Mouse (Mus musculus) midbrain, postnatal 0 days (tissue): ENCODE data around the gene Doc2a. TPM values are rescaled to one million over a fixed set of nuclear protein-coding genes. Genes with fewer than 3 reads are reported as not detected.
A peak's percentile ranks its signal among the peaks of the same experiment; 100 is the strongest.

Experiments used
- ATAC-seq: fragments of 200-750 bp; cut with Nextera tagmentation; 2 replicates; pipeline ENCODE4 v1.8.0; 2017; ENCODE audit warnings: moderate number of reproducible peaks, mild to moderate bottlenecking, moderate TSS enrichment, moderate library complexity; ENCODE audit not compliant: low FRiP score
- DNase-seq: peaks from one replicate; pipeline ENCODE4 v3.0.0-alpha.2; 2015; ENCODE audit warnings: low spot score
- H3K27ac ChIP-seq: fragments of 300-500 bp; sonication (generic); 2 replicates; pipeline ENCODE4 v1.5.1; 2014; ENCODE audit warnings: low read depth, mild to moderate bottlenecking, low read length, mixed read lengths
- H3K27me3 ChIP-seq: fragments of 300-500 bp; sonication (generic); 2 replicates; pipeline ENCODE4 v1.6.1; 2014; ENCODE audit warnings: low read length, control low read depth, mixed read lengths; ENCODE audit not compliant: insufficient read depth
- H3K36me3 ChIP-seq: fragments of 300-500 bp; sonication (generic); 2 replicates; pipeline ENCODE4 v1.6.1; 2014; ENCODE audit warnings: low read length, control low read depth, mixed read lengths; ENCODE audit not compliant: insufficient read depth
- H3K4me1 ChIP-seq: fragments of 300-500 bp; sonication (generic); 2 replicates; pipeline ENCODE4 v1.6.1; 2014; ENCODE audit warnings: mild to moderate bottlenecking, control low read depth, antibody characterized with exemption, low read length, mixed read lengths; ENCODE audit not compliant: insufficient read depth
- H3K4me2 ChIP-seq: fragments of 300-500 bp; sonication (generic); 2 replicates; pipeline ENCODE4 v1.6.1; 2014; ENCODE audit warnings: low read depth, mild to moderate bottlenecking, low read length, mixed read lengths; ENCODE audit not compliant: poor library complexity, severe bottlenecking
- H3K4me3 ChIP-seq: fragments of 300-500 bp; sonication (generic); 2 replicates; pipeline ENCODE4 v1.5.1; 2014; ENCODE audit warnings: low read depth, mild to moderate bottlenecking, low read length, moderate library complexity
- H3K9ac ChIP-seq: fragments of 300-500 bp; sonication (generic); replicated peaks from 2 replicates; pipeline ENCODE4 v1.6.1; 2014; ENCODE audit warnings: mild to moderate bottlenecking, low read length, moderate library complexity, mixed read lengths; ENCODE audit not compliant: poor library complexity, severe bottlenecking
- H3K9me3 ChIP-seq: fragments of 300-500 bp; sonication (generic); 2 replicates; pipeline ENCODE4 v1.6.1; 2016; ENCODE audit warnings: low read length, control low read depth
- CTCF ChIP-seq: IDR thresholded peaks from 2 replicates; pipeline ENCODE4 v1.5.1; 2016; ENCODE audit warnings: antibody characterized with exemption, mild to moderate bottlenecking
- WGBS: fragments of 180-500 bp; shearing (Covaris S2); extraction: QIAGEN DNeasy Blood & Tissue Kit; methylation state at CpG from one replicate; pipeline ENCODE4 v1.1.7; 2014; 5-methylcytosine and 5-hydroxymethylcytosine counted together
- polyA plus RNA-seq: library from polyadenylated mRNA; unstranded; fragments of >200 nt; fragmentation: Nextera tagmentation; extraction: Ambion mirVana; gene quantifications from 2 replicates; pipeline ENCODE4 v1.2.1, GENCODE M21; 2015
- total RNA-seq: library from RNA; depleted of rRNA; stranded (reverse); fragments of >200 nt; gene quantifications from 2 replicates; pipeline ENCODE4 v1.2.3, GENCODE M21; 2014

Gene Doc2a
- total and polyA plus RNA-seq, 2 experiments from 2014 or later: 36.3 to 64.1 TPM

GRCm38 (mm10) chr7:126848794-126849193 is 1.6 kb downstream of the Doc2a start:
- DNase-seq (no peak), ATAC-seq (no peak)
- H3K4me1 ChIP-seq: peaks cover 8% of the 10 kb centered on the region
- H3K4me3 ChIP-seq: peak overlapping the region; percentile 49
- H3K9me3 ChIP-seq: no peaks in the 10 kb centered on the region
- H3K4me2 ChIP-seq: peak overlapping the region; percentile 91
- H3K9ac ChIP-seq: peak overlapping the region; percentile 73
- peaks cover 27% of the 10 kb centered on the region; the same call in 1 of the 2 replicates for H3K36me3 ChIP-seq
- H3K27me3 ChIP-seq: no peaks in the 10 kb centered on the region
- 13% methylated on average over 10 of the region's 10 CpGs for WGBS
- no peak for TF ChIP-seq CTCF
- H3K27ac ChIP-seq: 0 out of 2 replicates have a peak overlapping the region, but pooled peaks have one; percentile 52

GRCm38 (mm10) chr7:126850161-126850560 is 2.9 kb downstream of the Doc2a start:
- no peak for DNase-seq
- Histone ChIP-seq H3K9me3 (no peaks in the 10 kb centered on the region), H3K4me2 (no peak overlapping the region), H3K4me1 (peaks cover 8% of the 10 kb centered on the region), H3K9ac (no peak overlapping the region), H3K4me3 (no peak overlapping the region), H3K27ac (no peak overlapping the region), H3K36me3 (peaks cover 40% of the 10 kb centered on the region; the same call in 1 of the 2 replicates), H3K27me3 (no peaks in the 10 kb centered on the region)
- 91% methylated on average over 6 of the region's 6 CpGs for WGBS
- TF ChIP-seq CTCF: no peak
- ATAC-seq: no peak

DNA sequence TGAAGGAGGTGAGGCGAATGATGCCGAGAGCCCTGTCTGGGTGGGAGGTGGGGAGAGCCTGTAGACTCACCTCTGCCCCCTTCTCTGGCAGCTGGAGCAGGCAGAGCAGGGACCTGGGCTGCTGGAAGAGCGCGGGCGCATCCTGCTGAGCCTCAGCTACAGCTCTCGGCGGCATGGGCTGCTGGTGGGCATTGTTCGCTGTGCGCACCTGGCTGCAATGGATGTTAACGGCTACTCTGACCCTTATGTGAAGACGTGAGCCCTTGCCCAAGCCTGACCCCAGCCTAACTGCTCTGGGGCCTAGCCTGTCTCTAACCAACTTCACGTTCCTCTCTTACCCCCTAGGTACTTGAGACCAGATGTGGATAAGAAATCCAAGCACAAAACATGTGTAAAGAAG is 4.0 kb downstream of the Doc2a start:
- Histone ChIP-seq H3K36me3 (peaks cover 43% of the 10 kb centered on the region), H3K9ac (no peak overlapping the region), H3K4me2 (no peak overlapping the region), H3K27me3 (no peaks in the 10 kb centered on the region), H3K9me3 (no peaks in the 10 kb centered on the region), H3K27ac (no peak overlapping the region), H3K4me3 (no peak overlapping the region), H3K4me1 (peaks cover 8% of the 10 kb centered on the region)
- ATAC-seq (no peak), DNase-seq (no peak)
- TF ChIP-seq CTCF: no peak
- 40% methylated on average over 12 of the region's 12 CpGs for WGBS

- peaks cover 6% of the 10 kb centered on the region for H3K4me1 ChIP-seq
- no peak overlapping the region for H3K4me3 ChIP-seq
- no peak overlapping the region for H3K4me2 ChIP-seq
- no peaks in the 10 kb centered on the region for H3K27me3 ChIP-seq
- ATAC-seq: no peak
- 90% methylated on average over 5 of the region's 5 CpGs for WGBS
- DNase-seq: no peak
- H3K27ac ChIP-seq: no peak overlapping the region
- no peak for TF ChIP-seq CTCF
- H3K9ac ChIP-seq: no peak overlapping the region
- no peaks in the 10 kb centered on the region for H3K9me3 ChIP-seq
- peaks cover 59% of the 10 kb centered on the region for H3K36me3 ChIP-seq
Observed at GRCm38 (mm10) chr7:126853454-126853853, 6.2 kb downstream of the Doc2a start.

DNA sequence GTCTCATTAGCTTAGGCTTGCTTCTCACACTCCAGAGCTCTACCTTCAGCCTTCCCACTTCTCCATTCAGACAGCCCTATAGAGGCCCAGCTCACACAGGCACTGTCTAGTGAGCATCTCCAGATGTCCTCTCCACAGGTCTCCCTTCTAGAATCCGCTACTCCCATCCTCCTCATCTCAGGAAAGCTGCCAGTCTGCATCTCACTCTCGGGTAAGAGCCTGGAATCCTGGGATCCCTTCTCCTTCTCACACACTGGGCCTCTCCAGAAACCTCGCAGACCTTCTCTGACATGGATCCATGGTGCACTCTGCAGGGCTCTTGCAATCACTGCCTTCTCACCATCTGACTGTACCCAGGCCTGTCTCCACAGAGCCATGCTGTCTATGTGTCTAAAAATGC is 8.4 kb downstream of the Doc2a start:
- H3K9ac ChIP-seq: no peak overlapping the region
- ATAC-seq (no peak), DNase-seq (no peak)
- no peaks in the 10 kb centered on the region for H3K4me1 ChIP-seq
- no peak overlapping the region for H3K4me2 ChIP-seq
- H3K36me3 ChIP-seq: peaks cover 59% of the 10 kb centered on the region
- no peak overlapping the region for H3K27ac ChIP-seq
- WGBS: 78% methylated on average over 3 of the region's 3 CpGs
- H3K4me3 ChIP-seq: no peak overlapping the region
- no peaks in the 10 kb centered on the region for H3K9me3 ChIP-seq
- H3K27me3 ChIP-seq: no peaks in the 10 kb centered on the region
- TF ChIP-seq CTCF: no peak

- no peak for DNase-seq
- 77% methylated on average over 9 of the region's 9 CpGs for whole genome bisulfite sequencing
- Histone ChIP-seq H3K9ac (no peak overlapping the region), H3K9me3 (no peaks in the 10 kb centered on the region), H3K27ac (no peak overlapping the region), H3K4me2 (no peak overlapping the region), H3K4me1 (peaks cover 3% of the 10 kb centered on the region; the same call in 1 of the 2 replicates), H3K27me3 (no peaks in the 10 kb centered on the region), H3K36me3 (peaks cover 49% of the 10 kb centered on the region), H3K4me3 (no peak overlapping the region)
- TF ChIP-seq CTCF: no peak
- ATAC-seq: no peak
Observed at GRCm38 (mm10) chr7:126856741-126857420, 9.7 kb downstream of the Doc2a start.
